Comparison of ENCODE assay signal across 20 mouse cellular contexts in genomic region chr19:53757432-53758109, GRCm38 (mm10).
DNase-seq lines count a peak whose midpoint lies in the region; ATAC-seq lines count a peak whose summit lies in the region.
"Had no signal": no experiment of that assay in that cellular context is flagged by ENCODE, and none has a peak within 500 bp of the region (broad histone marks: within the 10 kb centered on the region; RNA-seq: fewer than 3 reads in every experiment).

No protein-coding gene starts in this region.

- H3K27me3 ChIP-seq in heart, embryonic 13.5 days (replicated peaks), result no peaks in the 10 kb centered on the region
- H3K27me3 ChIP-seq in midbrain, embryonic 14.5 days (ENCODE audit: control insufficient read depth, insufficient read depth, low read length), result no peaks in the 10 kb centered on the region
- H3K27me3 ChIP-seq: embryonic facial prominence, embryonic 12.5 days; forebrain, embryonic 15.5 days; midbrain, embryonic 12.5 days had no signal

- no peak for DNase-seq in heart, postnatal 36 days
- DNase-seq in left cerebral cortex, postnatal 14 days (ENCODE audit: low spot score in 2 of 2), result peak; percentile 38 to 67
- DNase-seq in left cerebral cortex, postnatal 10 days (ENCODE audit: extremely low spot score in 1 of 2, low spot score in 2 of 2), result no peak
- peak; percentile 54 for DNase-seq in heart, postnatal 4 days
- peak; percentile 29 for DNase-seq in telencephalon, adult 2 months (ENCODE audit: low read depth, low spot score)
- DNase-seq in midbrain, embryonic 14.5 days, result no peak
- DNase-seq: adrenal gland, postnatal 25 days; cerebellum, adult 9-10 months; gastrocnemius, postnatal 14 days; kidney, adult 2 months; kidney, postnatal 14 days; lung, adult 2 months; lung, postnatal 36 days; thymus, adult 2 months had no signal

- WGBS in heart, embryonic 13.5 days, result 72% methylated on average over 17 of the region's 17 CpGs
- WGBS in midbrain, embryonic 14.5 days, result 90% methylated on average over 17 of the region's 17 CpGs

- peaks cover 6% of the 10 kb centered on the region for H3K36me3 ChIP-seq in heart, embryonic 13.5 days
- no peaks in the 10 kb centered on the region for H3K36me3 ChIP-seq in midbrain, embryonic 14.5 days (ENCODE audit: control insufficient read depth, insufficient read depth, low read length)
- H3K36me3 ChIP-seq: embryonic facial prominence, embryonic 12.5 days; forebrain, embryonic 15.5 days; limb, embryonic 10.5 days; midbrain, embryonic 12.5 days had no signal

- peaks cover 68% of the 10 kb centered on the region for H3K4me1 ChIP-seq in heart, embryonic 13.5 days
- no peaks in the 10 kb centered on the region for H3K4me1 ChIP-seq in midbrain, embryonic 14.5 days (ENCODE audit: control insufficient read depth, insufficient read depth, low read length)
- H3K4me1 ChIP-seq: embryonic facial prominence, embryonic 12.5 days; forebrain, embryonic 15.5 days; midbrain, embryonic 12.5 days had no signal

- no peak overlapping the region for H3K9ac ChIP-seq in heart, embryonic 13.5 days
- H3K9ac ChIP-seq in midbrain, embryonic 14.5 days (replicated peaks; ENCODE audit: low read length), result no peak overlapping the region
- H3K9ac ChIP-seq: embryonic facial prominence, embryonic 12.5 days; forebrain, embryonic 15.5 days; midbrain, embryonic 12.5 days had no signal

- no peak overlapping the region for H3K4me2 ChIP-seq in heart, embryonic 13.5 days
- no peak overlapping the region for H3K4me2 ChIP-seq in midbrain, embryonic 14.5 days (ENCODE audit: low read length)
- H3K4me2 ChIP-seq: embryonic facial prominence, embryonic 12.5 days; forebrain, embryonic 15.5 days; liver, embryonic 11.5 days; midbrain, embryonic 12.5 days had no signal

- no peak overlapping the region for H3K4me3 ChIP-seq in heart, embryonic 13.5 days
- H3K4me3 ChIP-seq in midbrain, embryonic 14.5 days (replicated peaks; ENCODE audit: low read depth, low read length), result no peak overlapping the region
- H3K4me3 ChIP-seq: embryonic facial prominence, embryonic 12.5 days; forebrain, embryonic 15.5 days; limb, embryonic 10.5 days; midbrain, embryonic 12.5 days had no signal

- H3K9me3 ChIP-seq in heart, embryonic 13.5 days, result 0 out of 2 replicates have a peak, but pooled peaks cover 7% of the 10 kb centered on the region
- H3K9me3 ChIP-seq in midbrain, embryonic 14.5 days (ENCODE audit: control insufficient read depth, low read length), result no peaks in the 10 kb centered on the region
- H3K9me3 ChIP-seq: embryonic facial prominence, embryonic 12.5 days; forebrain, embryonic 15.5 days; limb, embryonic 10.5 days had no signal

- ATAC-seq in heart, embryonic 13.5 days (ENCODE audit: extremely low read depth, insufficient number of reproducible peaks, low FRiP score, low TSS enrichment), result no peak
- ATAC-seq in midbrain, embryonic 14.5 days (ENCODE audit: low FRiP score, low TSS enrichment), result no peak
- ATAC-seq: forebrain, embryonic 15.5 days had no signal

- H3K27ac ChIP-seq in heart, embryonic 13.5 days (replicated peaks), result peak overlapping the region; percentile 43
- H3K27ac ChIP-seq in midbrain, embryonic 14.5 days (replicated peaks; ENCODE audit: low read depth, low read length), result no peak overlapping the region
- H3K27ac ChIP-seq: embryonic facial prominence, embryonic 12.5 days; forebrain, embryonic 15.5 days; limb, embryonic 10.5 days; midbrain, embryonic 12.5 days had no signal

- intact Hi-C loops in heart, postnatal 36 days (cut with DNase I), result no loop called here
- intact Hi-C loops in left cerebral cortex, postnatal 14 days (cut with DNase I), result no loop called here
- intact Hi-C loops in left cerebral cortex, postnatal 10 days (cut with DNase I), result no loop called here

Comparison
In these comparisons a context has a peak if more than half of its experiments do, and no peak if none do; other contexts are left out.
1. DNase-seq: peak in left cerebral cortex, postnatal 14 days (2 of 2), heart, postnatal 4 days (single experiment) and telencephalon, adult 2 months (single experiment); none in heart, postnatal 36 days (0 of 2), left cerebral cortex, postnatal 10 days (0 of 2) and midbrain, embryonic 14.5 days (single experiment).